ENCODE assay signal across 18 mouse cellular contexts in the genomic region with DNA sequence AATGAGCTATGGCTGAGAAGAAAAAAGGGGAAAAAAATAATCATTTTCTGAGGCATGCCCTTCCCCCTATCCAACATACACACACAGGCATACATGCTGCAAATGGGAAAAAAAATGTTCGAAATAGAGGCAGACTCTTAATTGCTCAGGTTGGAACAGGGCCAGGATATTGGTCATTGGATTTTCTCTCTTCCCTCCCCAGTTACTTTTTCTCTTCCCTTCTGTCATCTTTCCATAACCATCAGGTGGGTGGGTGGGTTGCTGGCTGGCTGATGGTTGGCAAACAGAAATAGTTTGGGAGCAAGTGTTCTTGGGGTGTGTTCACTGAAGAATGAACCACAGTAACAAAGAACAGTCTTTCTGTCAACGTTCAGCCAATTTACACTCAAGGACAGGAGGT.
DNase-seq lines count a peak whose midpoint lies in the region.
"Had no signal": no experiment of that assay in that cellular context is flagged by ENCODE, and none has a peak within 500 bp of the region (broad histone marks: within the 10 kb centered on the region; RNA-seq: fewer than 3 reads in every experiment).

No protein-coding gene starts in this region.

- peak; percentile 8 for DNase-seq in right cerebral cortex, adult 18-20 months
- no peak for DNase-seq in right cerebral cortex, postnatal 14 days
- peak; percentile 69 to 84 for DNase-seq in layer of hippocampus, adult 18-20 months (ENCODE audit: low spot score in 2 of 2)
- peak; percentile 78 for DNase-seq in layer of hippocampus, adult 9-11 months
- no peak for DNase-seq in spleen, adult 12 weeks (ENCODE audit: low spot score)
- no peak for DNase-seq in MN1 (ENCODE audit: low spot score)
- DNase-seq in lung, postnatal 10 days = no peak
- DNase-seq: adrenal gland, postnatal 10 days; B cell, adult 2 months; cerebellum, adult 18-20 months; cerebellum, postnatal 14 days; gastrocnemius, postnatal 14 days; kidney, adult 2 months; kidney, postnatal 36 days; left cerebral cortex, postnatal 4 days; liver, postnatal 0 days; right cerebral cortex, postnatal 25 days; thymus, postnatal 14 days had no signal

Comparison
In these comparisons a context has a peak if more than half of its experiments do, and no peak if none do; other contexts are left out.
1. DNase-seq: peak in right cerebral cortex, adult 18-20 months (single experiment), layer of hippocampus, adult 18-20 months (2 of 2) and layer of hippocampus, adult 9-11 months (single experiment); none in right cerebral cortex, postnatal 14 days (single experiment), spleen, adult 12 weeks (single experiment), MN1 (single experiment) and lung, postnatal 10 days (single experiment).